10 mouse cellular contexts compared by ENCODE assay signal in genomic region chr7:116230811-116231609, GRCm38 (mm10).
A peak's percentile ranks its signal among the peaks of the same experiment; 100 is the strongest.
DNase-seq lines count a peak whose midpoint lies in the region; ATAC-seq lines count a peak whose summit lies in the region.
"Had no signal": no experiment of that assay in that cellular context is flagged by ENCODE, and none has a peak within 500 bp of the region (broad histone marks: within the 10 kb centered on the region; RNA-seq: fewer than 3 reads in every experiment).

No protein-coding gene starts in this region.

- DNase-seq in adrenal gland, adult 2 months: peak; percentile 45
- no peak for DNase-seq in adrenal gland, postnatal 25 days
- peak; percentile 23 for DNase-seq in urinary bladder, postnatal 14 days (ENCODE audit: low spot score)
- DNase-seq in urinary bladder, adult 2 months (ENCODE audit: low spot score): no peak
- peak; percentile 48 for DNase-seq in thymus, postnatal 4 days
- DNase-seq in embryo, embryonic 10.5 days (ENCODE audit: low spot score): no peak
- DNase-seq: cerebellum, adult 8-10 months; heart, postnatal 10 days had no signal

- ATAC-seq in megakaryocyte progenitor cell, adult 5-6 weeks (replicated peaks; ENCODE audit: poor library complexity): peak; percentile 90
- no peak for ATAC-seq in erythroid progenitor cell, adult 5-6 weeks (replicated peaks; ENCODE audit: low FRiP score, poor library complexity, severe bottlenecking)

Comparison
In these comparisons a context has a peak if more than half of its experiments do, and no peak if none do; other contexts are left out.
1. DNase-seq: peak in adrenal gland, adult 2 months (single experiment), urinary bladder, postnatal 14 days (single experiment) and thymus, postnatal 4 days (single experiment); none in adrenal gland, postnatal 25 days (single experiment), urinary bladder, adult 2 months (single experiment) and embryo, embryonic 10.5 days (single experiment).